Comparison of ENCODE assay signal across 8 mouse cellular contexts in genomic region chr19:24271746-24272426, GRCm38 (mm10). TPM values are rescaled to one million over a fixed set of nuclear protein-coding genes. Genes with fewer than 3 reads are reported as not detected.
DNase-seq lines count a peak whose midpoint lies in the region; ATAC-seq and TF ChIP-seq lines count a peak whose summit lies in the region.

No protein-coding gene starts in this region.

- no peak overlapping the region for H3K27ac ChIP-seq in forebrain, embryonic 11.5 days (ENCODE audit: low read depth, low read length)
- no peak overlapping the region for H3K27ac ChIP-seq in heart, embryonic 15.5 days
- 0 out of 2 replicates have a peak overlapping the region, but pooled peaks have one; percentile 10 for H3K27ac ChIP-seq in liver, embryonic 13.5 days
- H3K27ac ChIP-seq in neural tube, embryonic 11.5 days (ENCODE audit: low read depth, low read length), result no peak overlapping the region
- peak overlapping the region; percentile 62; the same call in 1 of the 2 replicates for H3K27ac ChIP-seq in stomach, embryonic 16.5 days (ENCODE audit: low read length)

- ATAC-seq in forebrain, embryonic 11.5 days (replicated peaks; ENCODE audit: low FRiP score), result peak; percentile 76
- peak; percentile 70; the same call in 1 of the 2 replicates for ATAC-seq in heart, embryonic 15.5 days (replicated peaks; ENCODE audit: insufficient number of reproducible peaks, insufficient read depth, low FRiP score, low read depth)
- peak; percentile 48 for ATAC-seq in liver, embryonic 13.5 days (ENCODE audit: low read depth)
- ATAC-seq in neural tube, embryonic 11.5 days (ENCODE audit: insufficient read depth, low FRiP score, low TSS enrichment), result peak; percentile 80
- ATAC-seq in stomach, embryonic 16.5 days (ENCODE audit: insufficient read depth, low FRiP score), result peak; percentile 93

- H3K9ac ChIP-seq in forebrain, embryonic 11.5 days (ENCODE audit: low read length), result no peak overlapping the region
- no peak overlapping the region for H3K9ac ChIP-seq in heart, embryonic 15.5 days
- H3K9ac ChIP-seq in liver, embryonic 13.5 days, result no peak overlapping the region
- H3K9ac ChIP-seq in neural tube, embryonic 11.5 days (ENCODE audit: low read length), result no peak overlapping the region
- peak overlapping the region; percentile 46; the same call in 1 of the 2 replicates for H3K9ac ChIP-seq in stomach, embryonic 16.5 days (ENCODE audit: low read length)

- peaks cover 31% of the 10 kb centered on the region for H3K36me3 ChIP-seq in E14TG2a.4 (ENCODE audit: insufficient read depth, low read length)
- no peaks in the 10 kb centered on the region; the same call in 1 of the 2 replicates for H3K36me3 ChIP-seq in forebrain, embryonic 11.5 days (ENCODE audit: control insufficient read depth, insufficient read depth, low read length)
- H3K36me3 ChIP-seq in heart, embryonic 15.5 days, result peaks cover 26% of the 10 kb centered on the region
- H3K36me3 ChIP-seq in liver, embryonic 13.5 days, result peaks cover 73% of the 10 kb centered on the region
- H3K36me3 ChIP-seq in neural tube, embryonic 11.5 days (ENCODE audit: control insufficient read depth, insufficient read depth, low read length), result no peaks in the 10 kb centered on the region
- H3K36me3 ChIP-seq in stomach, embryonic 16.5 days (ENCODE audit: control insufficient read depth, insufficient read depth, low read length), result no peaks in the 10 kb centered on the region

- DNase-seq in c-Kit-positive CD71-positive TER-119-negative erythroid progenitor cells, embryonic 14.5 days (ENCODE audit: low read depth), result peak; percentile 74
- DNase-seq in forebrain, embryonic 11.5 days (ENCODE audit: low spot score), result peak; percentile 91
- DNase-seq in kidney, postnatal 14 days, result peak; percentile 88
- peak; percentile 55 for DNase-seq in liver, embryonic 13.5 days
- peak; percentile 85 for DNase-seq in neural tube, embryonic 11.5 days (ENCODE audit: low spot score)

- no peaks in the 10 kb centered on the region for H3K27me3 ChIP-seq in E14TG2a.4 (ENCODE audit: insufficient read depth, low read length)
- H3K27me3 ChIP-seq in forebrain, embryonic 11.5 days (ENCODE audit: control insufficient read depth, insufficient read depth, low read length), result no peaks in the 10 kb centered on the region
- no peaks in the 10 kb centered on the region for H3K27me3 ChIP-seq in heart, embryonic 15.5 days
- H3K27me3 ChIP-seq in liver, embryonic 13.5 days, result no peaks in the 10 kb centered on the region
- H3K27me3 ChIP-seq in neural tube, embryonic 11.5 days (ENCODE audit: control insufficient read depth, insufficient read depth, low read length), result no peaks in the 10 kb centered on the region
- H3K27me3 ChIP-seq in stomach, embryonic 16.5 days (ENCODE audit: control insufficient read depth, insufficient read depth, low read length), result no peaks in the 10 kb centered on the region

- peaks cover 42% of the 10 kb centered on the region for H3K4me1 ChIP-seq in E14TG2a.4 (replicated peaks; ENCODE audit: low read depth, low read length)
- peaks cover 17% of the 10 kb centered on the region for H3K4me1 ChIP-seq in forebrain, embryonic 11.5 days (replicated peaks; ENCODE audit: control insufficient read depth, insufficient read depth, low read length)
- peaks cover 6% of the 10 kb centered on the region for H3K4me1 ChIP-seq in heart, embryonic 15.5 days (replicated peaks)
- peaks cover 62% of the 10 kb centered on the region for H3K4me1 ChIP-seq in liver, embryonic 13.5 days (replicated peaks)
- H3K4me1 ChIP-seq in neural tube, embryonic 11.5 days (ENCODE audit: control insufficient read depth, insufficient read depth, low read length), result peaks cover 3% of the 10 kb centered on the region; the same call in 1 of the 2 replicates
- H3K4me1 ChIP-seq in stomach, embryonic 16.5 days (ENCODE audit: control insufficient read depth, insufficient read depth, low read length), result peaks cover 6% of the 10 kb centered on the region; the same call in 1 of the 2 replicates

- WGBS in forebrain, embryonic 11.5 days, result 45% methylated on average over 16 of the region's 16 CpGs
- 43% methylated on average over 16 of the region's 16 CpGs for WGBS in heart, embryonic 15.5 days
- WGBS in liver, embryonic 13.5 days (ENCODE audit: insufficient replicate concordance), result 48% methylated on average over 16 of the region's 16 CpGs
- WGBS in neural tube, embryonic 11.5 days, result 46% methylated on average over 16 of the region's 16 CpGs
- 41% methylated on average over 16 of the region's 16 CpGs for WGBS in stomach, embryonic 16.5 days

- peak; percentile 79 for TF ChIP-seq CTCF in E14TG2a.4 (conservative IDR thresholded peaks at IDR 0.05; ENCODE audit: low read length)

- peak overlapping the region; percentile 1; the same call in 1 of the 2 replicates for H3K4me2 ChIP-seq in forebrain, embryonic 11.5 days (ENCODE audit: low read depth, low read length, severe bottlenecking)
- peak overlapping the region; percentile 47 for H3K4me2 ChIP-seq in heart, embryonic 15.5 days
- H3K4me2 ChIP-seq in liver, embryonic 13.5 days, result peak overlapping the region; percentile 21; the same call in 1 of the 2 replicates
- no peak overlapping the region for H3K4me2 ChIP-seq in neural tube, embryonic 11.5 days (ENCODE audit: low read depth)
- peak overlapping the region; percentile 49 for H3K4me2 ChIP-seq in stomach, embryonic 16.5 days (ENCODE audit: low read depth, low read length)

- H3K4me3 ChIP-seq in E14TG2a.4 (replicated peaks; ENCODE audit: low read length), result 0 out of 2 replicates have a peak overlapping the region, but pooled peaks have one; percentile 7
- no peak overlapping the region for H3K4me3 ChIP-seq in forebrain, embryonic 11.5 days (ENCODE audit: low read depth, low read length)
- H3K4me3 ChIP-seq in heart, embryonic 15.5 days, result peak overlapping the region; percentile 17; the same call in 1 of the 2 replicates
- H3K4me3 ChIP-seq in liver, embryonic 13.5 days (replicated peaks), result no peak overlapping the region
- H3K4me3 ChIP-seq in neural tube, embryonic 11.5 days (ENCODE audit: low read depth, low read length), result no peak overlapping the region
- peak overlapping the region; percentile 16; the same call in 1 of the 2 replicates for H3K4me3 ChIP-seq in stomach, embryonic 16.5 days (replicated peaks; ENCODE audit: low read length)

- no peaks in the 10 kb centered on the region for H3K9me3 ChIP-seq in E14TG2a.4 (ENCODE audit: low read length)
- no peaks in the 10 kb centered on the region for H3K9me3 ChIP-seq in forebrain, embryonic 11.5 days (ENCODE audit: control insufficient read depth, low read length)
- no peaks in the 10 kb centered on the region for H3K9me3 ChIP-seq in heart, embryonic 15.5 days (replicated peaks)
- no peaks in the 10 kb centered on the region for H3K9me3 ChIP-seq in liver, embryonic 13.5 days (replicated peaks)
- no peaks in the 10 kb centered on the region for H3K9me3 ChIP-seq in neural tube, embryonic 11.5 days (ENCODE audit: control insufficient read depth, low read length)
- H3K9me3 ChIP-seq in stomach, embryonic 16.5 days (replicated peaks; ENCODE audit: control insufficient read depth, low read length), result no peaks in the 10 kb centered on the region

RNA-seq across cellular contexts. Expression of gene Fxn, which starts 8.5 kb away (rescaled TPM):
- 53.3 and 56.8 TPM in 2 replicates for polyA plus RNA-seq in forebrain, embryonic 11.5 days (2014; fragmentation: Nextera tagmentation; extraction: Ambion mirVana)
- polyA plus RNA-seq in heart, embryonic 15.5 days (2015; fragmentation: Nextera tagmentation; extraction: Ambion mirVana), result 60.4 and 64.6 TPM in 2 replicates
- 65.6 and 65.7 TPM in 2 replicates for polyA plus RNA-seq in liver, embryonic 13.5 days (2015; fragmentation: Nextera tagmentation; extraction: Ambion mirVana)
- polyA plus RNA-seq in neural tube, embryonic 11.5 days (2014; fragmentation: Nextera tagmentation; extraction: Ambion mirVana), result 47.6 and 49.1 TPM in 2 replicates
- polyA plus RNA-seq in stomach, embryonic 16.5 days (2015; fragmentation: Nextera tagmentation; extraction: Ambion mirVana), result 32.5 and 40.2 TPM in 2 replicates

RNA-seq across cellular contexts. Expression of gene Tjp2, which starts 47.1 kb away (rescaled TPM):
- polyA plus RNA-seq in forebrain, embryonic 11.5 days (2014; fragmentation: Nextera tagmentation; extraction: Ambion mirVana), result 32.1 and 36.9 TPM in 2 replicates
- 21.9 and 24.4 TPM in 2 replicates for polyA plus RNA-seq in heart, embryonic 15.5 days (2015; fragmentation: Nextera tagmentation; extraction: Ambion mirVana)
- polyA plus RNA-seq in liver, embryonic 13.5 days (2015; fragmentation: Nextera tagmentation; extraction: Ambion mirVana), result 4.7 and 5.3 TPM in 2 replicates
- 31.9 and 32.5 TPM in 2 replicates for polyA plus RNA-seq in neural tube, embryonic 11.5 days (2014; fragmentation: Nextera tagmentation; extraction: Ambion mirVana)
- polyA plus RNA-seq in stomach, embryonic 16.5 days (2015; fragmentation: Nextera tagmentation; extraction: Ambion mirVana), result 30.4 and 31.1 TPM in 2 replicates

Comparison
In these comparisons a context has a peak if more than half of its experiments do, and no peak if none do; other contexts are left out.
1. H3K4me3 ChIP-seq: peak in E14TG2a.4 (single experiment), heart, embryonic 15.5 days (single experiment) and stomach, embryonic 16.5 days (single experiment); none in forebrain, embryonic 11.5 days (single experiment), liver, embryonic 13.5 days (single experiment) and neural tube, embryonic 11.5 days (single experiment).
2. H3K27ac ChIP-seq: peak in liver, embryonic 13.5 days (single experiment) and stomach, embryonic 16.5 days (single experiment); none in forebrain, embryonic 11.5 days (single experiment), heart, embryonic 15.5 days (single experiment) and neural tube, embryonic 11.5 days (single experiment).
3. Peak in every context shown above with its lines, with median percentiles within 50 percentile points of each other: DNase-seq and ATAC-seq.